Mouse (Mus musculus) frontal cortex, adult (tissue): ENCODE measurements around the gene Ptchd1.

ENCODE experiments used
- ATAC-seq: cut with Nextera tagmentation; 2 replicates; pipeline ENCODE4 v1.9.2; 2017; ENCODE audit warnings: mild to moderate bottlenecking, moderate library complexity, mixed read lengths; ENCODE audit not compliant: low TSS enrichment

The Ptchd1 gene

GRCm38 (mm10) chrX:155623701-155624281 lies at the start of gene Ptchd1:
Ptchd1 (minus strand) TSS chrX:155623814.
- peak; percentile 51 for ATAC-seq

- ATAC-seq = no peak
Measured at GRCm38 (mm10) chrX:155657971-155658370, 34.4 kb upstream of the Ptchd1 start.

- no peak for ATAC-seq
Measured at GRCm38 (mm10) chrX:155645975-155646374, 22.4 kb upstream of the Ptchd1 start.

DNA sequence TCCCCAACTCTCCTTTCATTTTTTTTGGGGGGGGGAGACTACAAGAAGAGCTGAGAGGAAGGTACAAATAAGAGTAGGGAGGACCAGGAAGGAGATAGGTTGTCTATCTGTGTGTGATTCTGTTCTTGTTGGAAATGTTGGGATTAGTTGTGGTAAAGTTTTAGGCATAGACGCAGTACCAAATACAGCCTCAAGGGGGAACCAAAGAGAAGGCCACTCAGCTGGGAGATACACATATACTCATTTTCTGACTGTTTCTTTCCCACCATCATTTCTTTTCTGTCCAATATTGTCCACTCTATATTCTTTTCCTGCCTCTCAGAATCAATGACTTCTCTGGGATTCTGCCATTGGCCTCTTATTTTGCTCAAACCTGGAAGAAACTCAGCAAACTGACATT lies 20.4 kb upstream of the Ptchd1 start:
- no peak; the same call in 1 of the 2 replicates for ATAC-seq

DNA sequence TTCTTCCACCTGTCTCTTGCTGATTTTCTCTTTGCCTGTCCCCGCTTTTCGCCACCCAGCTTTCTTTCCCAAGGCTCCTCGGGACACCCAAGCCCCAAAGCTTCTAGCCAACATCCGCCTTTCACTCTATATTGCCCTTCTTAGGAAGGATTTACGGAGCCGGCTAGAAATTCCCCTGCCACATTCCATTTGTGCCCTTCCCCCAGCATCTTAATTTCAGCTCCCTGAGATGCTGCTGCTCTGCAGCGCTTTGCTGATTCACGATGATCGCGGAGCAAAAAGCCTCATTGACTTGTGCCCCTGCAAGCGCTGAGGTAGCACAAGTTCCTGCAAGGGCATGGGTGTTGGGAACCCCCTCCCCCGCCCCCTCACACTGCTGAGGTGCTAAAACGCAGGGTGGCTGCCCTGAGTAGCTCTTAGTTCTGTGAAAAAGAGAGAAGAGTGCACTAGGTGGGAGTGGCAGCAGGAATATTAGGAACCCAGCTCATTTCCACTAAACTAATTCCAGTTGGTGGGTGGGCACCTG lies 2.1 kb upstream of the Ptchd1 start:
- peak; percentile 27; the same call in 1 of the 2 replicates for ATAC-seq

- no peak for ATAC-seq
Measured at GRCm38 (mm10) chrX:155624895-155625294, 1.3 kb upstream of the Ptchd1 start.

- peak; percentile 53 for ATAC-seq
Measured at GRCm38 (mm10) chrX:155624341-155624841, 777 bp upstream of the Ptchd1 start, which contains the start of gene Gm15155. Gm15155 (plus strand) TSS chrX:155624741.

DNA sequence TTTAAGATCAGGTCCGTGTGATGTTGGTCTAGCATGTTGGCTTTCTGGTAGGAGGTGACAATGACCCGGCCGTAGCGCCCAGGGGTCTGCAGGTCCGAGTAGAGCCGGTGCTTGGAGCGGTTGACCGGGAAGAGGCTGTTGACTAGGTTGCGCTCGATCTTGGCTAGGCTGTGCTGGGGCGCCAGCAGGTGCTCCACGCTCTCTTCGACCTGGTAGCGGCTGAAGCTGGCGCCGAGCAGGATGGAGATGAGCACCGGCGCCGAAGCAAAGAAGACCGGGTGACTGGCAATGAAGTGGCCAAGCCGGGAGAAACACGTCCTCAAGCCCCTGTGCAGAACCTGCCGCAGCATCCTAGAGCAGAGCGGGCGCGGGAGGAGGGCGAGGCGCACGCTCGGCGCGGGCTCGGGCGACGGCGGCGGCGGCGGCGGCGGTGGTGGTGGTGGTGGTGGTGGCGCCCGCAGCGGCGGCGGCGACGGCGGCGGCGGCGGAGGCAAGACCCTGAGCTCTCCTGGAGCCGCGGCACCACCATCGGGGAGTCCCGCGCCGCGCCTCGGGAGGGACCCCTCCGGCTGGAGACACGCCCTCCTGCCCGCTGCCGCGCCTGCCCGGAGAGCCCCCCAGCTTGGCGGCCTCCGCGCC lies 534 bp downstream of the Ptchd1 start:
- peak; percentile 29 for ATAC-seq

DNA sequence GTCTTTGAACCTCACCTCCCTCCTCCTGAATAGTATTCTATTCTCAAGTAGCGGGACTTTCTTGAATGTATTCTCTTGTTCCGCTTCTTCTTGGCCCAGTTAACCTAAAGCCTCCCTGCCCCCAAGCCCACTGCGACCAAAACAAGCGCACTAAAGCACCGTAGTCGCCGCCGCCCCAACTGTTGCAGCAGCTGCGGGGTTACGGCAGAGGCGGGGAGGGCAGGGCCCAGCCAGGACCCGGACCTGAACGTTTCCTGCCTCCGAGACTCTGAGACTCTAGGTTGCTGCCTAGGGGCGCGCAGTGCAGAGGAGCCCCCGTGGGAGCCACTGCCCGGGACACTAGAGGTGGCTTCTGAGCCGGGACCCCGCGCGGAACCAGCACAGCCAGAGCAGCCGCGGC lies 1.1 kb downstream of the Ptchd1 start:
- no peak for ATAC-seq

- ATAC-seq = peak; percentile 99
Measured at GRCm38 (mm10) chrX:155601196-155601595, 22.4 kb downstream of the Ptchd1 start.

GRCm38 (mm10) chrX:155596390-155596789 lies 27.2 kb downstream of the Ptchd1 start:
- ATAC-seq = no peak

DNA sequence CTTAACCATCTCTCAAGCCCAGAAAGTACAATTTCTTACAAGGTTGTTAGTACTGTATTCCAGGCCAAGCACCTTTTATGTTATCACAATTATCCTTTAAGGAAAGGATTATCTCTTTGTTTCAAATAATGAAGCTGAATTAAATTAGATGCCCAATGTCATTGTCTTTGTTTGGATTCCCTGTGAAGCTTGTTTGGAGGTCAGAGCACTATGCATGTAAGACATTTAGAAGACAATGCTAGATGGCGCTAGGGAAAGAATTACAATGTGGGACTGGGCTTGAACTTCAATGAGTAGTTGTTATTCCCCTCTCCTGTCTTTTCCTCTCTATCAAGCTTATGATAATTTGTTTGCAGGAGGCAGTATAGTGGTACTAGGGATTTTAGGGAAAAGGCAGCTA lies 28.9 kb downstream of the Ptchd1 start:
- no peak for ATAC-seq

GRCm38 (mm10) chrX:155592467-155592866 lies 31.1 kb downstream of the Ptchd1 start:
- peak; percentile 89 for ATAC-seq

DNA sequence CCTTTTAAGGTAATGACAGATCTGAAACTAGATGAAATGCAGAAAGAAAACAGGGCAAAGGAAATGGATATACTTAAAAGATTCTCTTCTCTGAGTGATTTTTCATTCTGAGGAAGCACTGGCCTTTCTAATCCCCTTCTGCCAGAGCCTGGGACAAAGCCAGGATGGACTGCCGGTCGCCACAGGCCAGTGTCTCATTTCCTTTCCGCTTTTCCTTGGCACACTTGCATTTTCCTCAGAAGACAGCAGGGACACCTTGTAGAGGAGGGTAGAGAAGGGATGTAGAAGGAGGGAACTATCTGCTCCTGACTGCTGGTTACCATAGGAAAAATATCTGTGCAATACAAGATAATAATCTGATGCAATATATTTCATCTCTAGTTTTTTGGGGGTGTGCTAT lies 32.1 kb downstream of the Ptchd1 start:
- ATAC-seq = no peak

DNA sequence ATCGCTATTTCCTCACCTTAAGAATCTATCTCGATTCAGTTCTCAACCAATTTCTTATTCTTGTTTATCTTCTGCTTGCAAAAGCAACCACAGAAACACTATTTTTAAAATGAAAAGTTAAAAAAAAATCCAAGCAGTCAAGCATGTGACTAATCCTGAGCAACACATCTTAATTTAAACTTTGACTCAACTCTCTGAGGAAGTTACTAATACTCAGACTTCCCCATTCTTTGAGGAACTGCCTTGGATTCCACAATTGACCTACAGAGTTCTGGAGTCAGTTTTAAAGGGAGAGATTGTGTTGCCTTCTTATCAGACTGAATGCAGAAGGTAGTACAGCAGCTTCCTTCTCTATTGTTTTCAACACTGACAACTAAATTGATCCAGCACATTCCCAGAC lies 39.0 kb downstream of the Ptchd1 start:
- no peak for ATAC-seq

DNA sequence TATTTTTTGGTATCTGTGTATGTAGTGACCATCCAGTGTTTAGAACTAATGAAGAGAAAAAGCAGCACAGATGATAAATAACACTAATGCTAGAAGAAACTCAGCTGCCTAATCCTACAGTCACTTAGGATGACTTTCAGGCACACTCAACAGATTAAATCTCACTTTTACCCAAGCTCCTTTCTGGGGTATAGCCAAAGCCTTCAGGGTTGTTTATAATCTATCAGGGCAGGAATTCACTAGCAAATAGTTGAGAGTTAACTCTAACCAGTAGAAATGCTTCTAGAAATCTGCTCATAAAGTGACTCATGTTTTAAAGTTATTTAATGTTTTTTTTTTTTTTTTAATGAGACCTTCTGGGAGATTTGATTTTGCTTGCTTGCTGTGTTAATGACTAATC lies 43.8 kb downstream of the Ptchd1 start:
- ATAC-seq = no peak

DNA sequence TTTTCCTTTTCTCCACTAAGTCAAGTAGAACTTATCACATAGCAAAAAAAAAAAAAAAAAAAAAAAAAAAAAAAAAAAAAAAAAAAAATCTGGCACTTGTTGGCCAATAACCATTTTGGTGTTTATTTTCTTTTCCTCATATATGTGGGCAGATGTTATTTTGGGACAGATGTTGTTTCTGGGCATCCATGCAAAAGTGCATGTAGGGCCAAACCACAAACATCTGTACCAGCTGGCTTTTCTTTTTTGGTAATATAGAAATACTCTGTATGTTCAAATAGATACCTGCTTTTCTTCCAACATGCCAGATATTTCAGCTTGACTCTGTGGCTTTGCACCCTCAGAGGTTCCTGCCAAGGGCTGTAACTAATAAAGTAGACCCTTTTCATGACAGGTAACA lies 51.2 kb downstream of the Ptchd1 start:
- no peak for ATAC-seq

- no peak for ATAC-seq
Measured at GRCm38 (mm10) chrX:155543780-155544179, 79.8 kb downstream of the Ptchd1 start.
